Mouse (Mus musculus): Measurements from ENCODE around the gene Igfbp6. TPM values are rescaled to one million over a fixed set of nuclear protein-coding genes. Genes with fewer than 3 reads are reported as not detected.
"Not testable (repeated sequence)": the region's sequence is repeated elsewhere in the genome, so short reads cannot be mapped to it uniquely, and the experiment has no call there.

The Igfbp6 gene
- polyA plus RNA-seq, 1 experiment from 2014 or later, result 21.2 TPM

DNA sequence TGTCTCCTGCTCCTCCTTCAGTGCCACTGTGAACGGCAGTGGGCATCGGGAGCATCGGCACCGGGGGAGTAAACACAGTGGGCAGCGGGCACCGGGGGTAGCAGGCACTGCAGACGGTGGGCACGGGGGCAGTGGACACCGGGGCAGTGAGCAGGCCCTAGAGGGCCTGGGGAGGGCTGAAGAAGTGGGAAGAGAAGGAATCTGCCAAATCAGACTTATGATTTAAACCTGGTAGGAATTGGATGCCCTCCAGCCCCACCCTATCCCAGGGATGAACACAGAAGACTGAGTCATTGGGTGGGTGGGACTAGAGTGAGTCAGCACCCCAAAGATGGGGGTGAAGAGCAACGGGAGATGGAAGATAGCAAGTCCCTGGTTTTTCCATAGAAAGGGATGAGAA lies 1.2 kb downstream of the Igfbp6 start:
- Histone ChIP-seq H3K4me3 (replicated peaks; ENCODE audit: low read length) (no peak overlapping the region), H3K9ac (ENCODE audit: low read length) (no peak overlapping the region), H3K4me2 (ENCODE audit: low read depth, low read length) (no peak overlapping the region), H3K9me3 (replicated peaks; ENCODE audit: control insufficient read depth, low read length) (no peaks in the 10 kb centered on the region), H3K36me3 (ENCODE audit: control insufficient read depth, insufficient read depth, low read length) (no peaks in the 10 kb centered on the region), H3K27me3 (ENCODE audit: control insufficient read depth, insufficient read depth, low read length) (peaks cover 10% of the 10 kb centered on the region), H3K27ac (ENCODE audit: low read length) (no peak overlapping the region), H3K4me1 (ENCODE audit: control insufficient read depth, insufficient read depth, low read length) (peaks cover 34% of the 10 kb centered on the region)
- WGBS, result 81% methylated on average over 10 of the region's 10 CpGs
- no peak for ATAC-seq (ENCODE audit: insufficient read depth, low FRiP score)

- Histone ChIP-seq H3K9ac (ENCODE audit: low read length) (no peak overlapping the region), H3K4me2 (ENCODE audit: low read depth, low read length) (no peak overlapping the region), H3K4me3 (replicated peaks; ENCODE audit: low read length) (no peak overlapping the region), H3K36me3 (ENCODE audit: control insufficient read depth, insufficient read depth, low read length) (no peaks in the 10 kb centered on the region), H3K4me1 (ENCODE audit: control insufficient read depth, insufficient read depth, low read length) (peaks cover 39% of the 10 kb centered on the region), H3K9me3 (replicated peaks; ENCODE audit: control insufficient read depth, low read length) (no peaks in the 10 kb centered on the region), H3K27me3 (ENCODE audit: control insufficient read depth, insufficient read depth, low read length) (peaks cover 10% of the 10 kb centered on the region), H3K27ac (ENCODE audit: low read length) (no peak overlapping the region)
- 82% methylated on average over 5 of the region's 5 CpGs for WGBS
- no peak for ATAC-seq (ENCODE audit: insufficient read depth, low FRiP score)
Measured at GRCm38 (mm10) chr15:102146089-102146488, 1.9 kb downstream of the Igfbp6 start.

- no peak overlapping the region for H3K4me3 ChIP-seq (replicated peaks; ENCODE audit: low read length)
- no peak for ATAC-seq (ENCODE audit: insufficient read depth, low FRiP score)
- H3K9me3 ChIP-seq (replicated peaks; ENCODE audit: control insufficient read depth, low read length), result no peaks in the 10 kb centered on the region
- no peak overlapping the region for H3K9ac ChIP-seq (ENCODE audit: low read length)
- WGBS, result 3% methylated on average over 1 of the region's 1 CpGs
- peaks cover 39% of the 10 kb centered on the region for H3K4me1 ChIP-seq (ENCODE audit: control insufficient read depth, insufficient read depth, low read length)
- H3K36me3 ChIP-seq (ENCODE audit: control insufficient read depth, insufficient read depth, low read length), result no peaks in the 10 kb centered on the region
- no peak overlapping the region for H3K27ac ChIP-seq (ENCODE audit: low read length)
- H3K4me2 ChIP-seq (ENCODE audit: low read depth, low read length), result no peak overlapping the region
- peaks cover 10% of the 10 kb centered on the region for H3K27me3 ChIP-seq (ENCODE audit: control insufficient read depth, insufficient read depth, low read length)
Measured at GRCm38 (mm10) chr15:102146882-102147281, 2.7 kb downstream of the Igfbp6 start.

- H3K4me1 ChIP-seq (ENCODE audit: control insufficient read depth, insufficient read depth, low read length), result peaks cover 39% of the 10 kb centered on the region
- H3K36me3 ChIP-seq (ENCODE audit: control insufficient read depth, insufficient read depth, low read length), result no peaks in the 10 kb centered on the region
- peaks cover 10% of the 10 kb centered on the region for H3K27me3 ChIP-seq (ENCODE audit: control insufficient read depth, insufficient read depth, low read length)
- H3K9ac ChIP-seq (ENCODE audit: low read length), result no peak overlapping the region
- 67% methylated on average over 16 of the region's 16 CpGs for WGBS
- no peak for ATAC-seq (ENCODE audit: insufficient read depth, low FRiP score)
- H3K4me2 ChIP-seq (ENCODE audit: low read depth, low read length), result no peak overlapping the region
- H3K9me3 ChIP-seq (replicated peaks; ENCODE audit: control insufficient read depth, low read length), result no peaks in the 10 kb centered on the region
- H3K27ac ChIP-seq (ENCODE audit: low read length), result no peak overlapping the region
- H3K4me3 ChIP-seq (replicated peaks; ENCODE audit: low read length), result no peak overlapping the region
Measured at GRCm38 (mm10) chr15:102147674-102148402, 3.7 kb downstream of the Igfbp6 start.

DNA sequence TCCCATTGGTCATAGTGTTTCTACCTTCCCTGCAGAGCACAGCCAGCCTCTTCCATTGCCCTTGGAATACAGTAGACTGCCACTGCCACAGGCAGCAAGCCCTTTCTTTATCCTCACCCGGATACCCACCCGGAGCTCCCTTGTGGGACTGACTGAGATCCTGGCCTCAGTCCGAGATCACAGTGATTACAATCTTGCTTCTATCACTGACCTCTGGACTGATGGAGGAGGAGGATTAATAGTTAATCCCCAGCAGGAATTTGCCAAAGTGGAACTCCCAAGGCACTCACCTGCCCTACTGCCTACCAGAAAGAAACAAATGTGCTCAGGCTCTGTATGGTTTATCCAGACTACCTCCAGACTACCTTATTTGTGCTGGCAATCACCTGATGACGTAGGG lies 5.4 kb downstream of the Igfbp6 start:
- Histone ChIP-seq H3K4me1 (ENCODE audit: control insufficient read depth, insufficient read depth, low read length) (peaks cover 25% of the 10 kb centered on the region), H3K4me3 (replicated peaks; ENCODE audit: low read length) (no peak overlapping the region), H3K9me3 (replicated peaks; ENCODE audit: control insufficient read depth, low read length) (no peaks in the 10 kb centered on the region), H3K27me3 (ENCODE audit: control insufficient read depth, insufficient read depth, low read length) (peaks cover 10% of the 10 kb centered on the region), H3K36me3 (ENCODE audit: control insufficient read depth, insufficient read depth, low read length) (no peaks in the 10 kb centered on the region), H3K4me2 (ENCODE audit: low read depth, low read length) (no peak overlapping the region), H3K9ac (ENCODE audit: low read length) (no peak overlapping the region), H3K27ac (ENCODE audit: low read length) (no peak overlapping the region)
- no peak for ATAC-seq (ENCODE audit: insufficient read depth, low FRiP score)
- 54% methylated on average over 4 of the region's 4 CpGs for WGBS

- Histone ChIP-seq H3K9me3 (replicated peaks; ENCODE audit: control insufficient read depth, low read length) (0 out of 2 replicates have a peak, but pooled peaks cover 3% of the 10 kb centered on the region), H3K27ac (ENCODE audit: low read length) (peak within 1 kb of the TSS; percentile 60), H3K9ac (ENCODE audit: low read length) (peak within 1 kb of the TSS; percentile 48; the same call in 1 of the 2 replicates), H3K36me3 (ENCODE audit: control insufficient read depth, insufficient read depth, low read length) (no peaks in the 10 kb centered on the region), H3K4me1 (ENCODE audit: control insufficient read depth, insufficient read depth, low read length) (peaks cover 19% of the 10 kb centered on the region), H3K4me3 (replicated peaks; ENCODE audit: low read length) (peak within 1 kb of the TSS; percentile 14; the same call in 1 of the 2 replicates), H3K4me2 (ENCODE audit: low read depth, low read length) (peak within 1 kb of the TSS; percentile 26), H3K27me3 (ENCODE audit: control insufficient read depth, insufficient read depth, low read length) (0 out of 2 replicates have a peak, but pooled peaks cover 3% of the 10 kb centered on the region)
- ATAC-seq (ENCODE audit: insufficient read depth, low FRiP score), result peak; percentile 69
- 31% methylated on average over 20 of the region's 20 CpGs for WGBS
Measured at GRCm38 (mm10) chr15:102150301-102151135, 6.4 kb downstream of the Igfbp6 start, which contains the start of gene Soat2. Soat2 (plus strand) TSS chr15:102150526.

GRCm38 (mm10) chr15:102152646-102153045 lies 8.5 kb downstream of the Igfbp6 start:
- Histone ChIP-seq H3K9me3 (replicated peaks; ENCODE audit: control insufficient read depth, low read length) (0 out of 2 replicates have a peak, but pooled peaks cover 3% of the 10 kb centered on the region), H3K9ac (ENCODE audit: low read length) (no peak overlapping the region), H3K27me3 (ENCODE audit: control insufficient read depth, insufficient read depth, low read length) (no peaks in the 10 kb centered on the region), H3K27ac (ENCODE audit: low read length) (no peak overlapping the region), H3K4me3 (replicated peaks; ENCODE audit: low read length) (no peak overlapping the region), H3K4me2 (ENCODE audit: low read depth, low read length) (no peak overlapping the region), H3K4me1 (ENCODE audit: control insufficient read depth, insufficient read depth, low read length) (peaks cover 19% of the 10 kb centered on the region), H3K36me3 (ENCODE audit: control insufficient read depth, insufficient read depth, low read length) (no peaks in the 10 kb centered on the region)
- no peak for ATAC-seq (ENCODE audit: insufficient read depth, low FRiP score)
- 49% methylated on average over 4 of the region's 4 CpGs for WGBS

DNA sequence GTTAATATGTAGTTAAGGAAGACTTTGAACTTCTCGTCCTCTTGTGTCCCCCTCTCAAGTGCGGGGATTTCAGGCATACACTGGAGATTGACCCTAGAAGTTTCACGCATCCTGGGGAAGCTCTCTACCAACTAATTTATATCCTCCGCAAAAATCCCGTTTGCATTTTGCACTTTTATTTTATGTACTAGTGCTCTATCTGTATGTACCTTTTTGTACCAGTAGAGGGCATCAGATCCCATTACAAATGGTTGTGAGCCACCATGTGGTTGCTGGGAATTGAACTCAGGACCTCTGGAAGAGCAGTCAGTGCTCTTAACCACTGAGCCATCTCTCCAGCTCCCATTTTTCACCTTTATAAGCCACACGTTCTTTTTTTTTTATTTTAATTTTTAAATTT lies 10.8 kb downstream of the Igfbp6 start:
- H3K36me3 ChIP-seq (ENCODE audit: control insufficient read depth, insufficient read depth, low read length); H3K4me3 ChIP-seq (replicated peaks; ENCODE audit: low read length); H3K9ac ChIP-seq (ENCODE audit: low read length); H3K27ac ChIP-seq (ENCODE audit: low read length); ATAC-seq (ENCODE audit: insufficient read depth, low FRiP score); H3K9me3 ChIP-seq (replicated peaks; ENCODE audit: control insufficient read depth, low read length); H3K27me3 ChIP-seq (ENCODE audit: control insufficient read depth, insufficient read depth, low read length); H3K4me2 ChIP-seq (ENCODE audit: low read depth, low read length); H3K4me1 ChIP-seq (ENCODE audit: control insufficient read depth, insufficient read depth, low read length): not testable (repeated sequence)
- WGBS, result 93% methylated on average over 6 of the region's 6 CpGs

GRCm38 (mm10) chr15:102156836-102157235 lies 12.7 kb downstream of the Igfbp6 start:
- no peaks in the 10 kb centered on the region for H3K36me3 ChIP-seq (ENCODE audit: control insufficient read depth, insufficient read depth, low read length)
- H3K27me3 ChIP-seq (ENCODE audit: control insufficient read depth, insufficient read depth, low read length), result no peaks in the 10 kb centered on the region
- no peak overlapping the region for H3K4me2 ChIP-seq (ENCODE audit: low read depth, low read length)
- no peaks in the 10 kb centered on the region for H3K4me1 ChIP-seq (ENCODE audit: control insufficient read depth, insufficient read depth, low read length)
- no peak overlapping the region for H3K27ac ChIP-seq (ENCODE audit: low read length)
- H3K4me3 ChIP-seq (replicated peaks; ENCODE audit: low read length), result no peak overlapping the region
- 0 out of 2 replicates have a peak, but pooled peaks have one; percentile 39 for ATAC-seq (ENCODE audit: insufficient read depth, low FRiP score)
- 38% methylated on average over 20 of the region's 20 CpGs for WGBS
- H3K9ac ChIP-seq (ENCODE audit: low read length), result no peak overlapping the region
- 0 out of 2 replicates have a peak, but pooled peaks cover 3% of the 10 kb centered on the region for H3K9me3 ChIP-seq (replicated peaks; ENCODE audit: control insufficient read depth, low read length)

All from stomach, embryonic 16.5 days (tissue).